Mouse (Mus musculus): Measurements from ENCODE around the gene Cks1brt.

GRCm38 (mm10) chr8:85116984-85117383, 34.7 kb upstream of the Cks1brt start:
- TF ChIP-seq CTCF (IDR thresholded peaks at IDR 0.05; ENCODE audit: low read depth, low read length) = no peak
- no peak for TF ChIP-seq POLR2A (IDR thresholded peaks at IDR 0.05; ENCODE audit: insufficient read depth, low read length)
- no peak for TF ChIP-seq EP300 (IDR thresholded peaks at IDR 0.05; ENCODE audit: insufficient read depth, low read depth, low read length)
